Mouse (Mus musculus) common myeloid progenitor, adult 5-6 weeks (primary cell): ENCODE data around the gene Elovl4. TPM values are rescaled to one million over a fixed set of nuclear protein-coding genes. Genes with fewer than 3 reads are reported as not detected.

Source experiments
- ATAC-seq: replicated peaks from 2 replicates; pipeline ENCODE4 v1.8.0; 2016; ENCODE audit warnings: low read depth, mild to moderate bottlenecking, moderate TSS enrichment, inconsistent platforms; ENCODE audit not compliant: poor library complexity, severe bottlenecking
- total RNA-seq: library from RNA; stranded (forward); fragments of 200-1000, 187-1606 nt; gene quantifications from 2 replicates; pipeline ENCODE4 v1.2.3, GENCODE M21; 2017

Gene Elovl4
- total RNA-seq, 1 experiment from 2014 or later = not detected

- ATAC-seq = no peak
Measured at GRCm38 (mm10) chr9:83730836-83731235, 75.2 kb downstream of the Elovl4 start.

Other genes starting within 250 kb of the Elovl4 start
- 55.1 and 55.3 TPM in 2 replicates for gene Ttk, start 28.4 kb upstream of the Elovl4 start, total RNA-seq
- 16.7 and 28.4 TPM in 2 replicates for gene Bckdhb, start 118.9 kb upstream of the Elovl4 start, total RNA-seq